Mouse (Mus musculus) kidney, embryonic 14.5 days (tissue): ENCODE measurements at regions not wholly inside any gene's neighbourhood (a gene's known extent, or its start where the extent isn't known, plus 50 kb on each side); places are given as distances from the start of the nearest gene placed in this dataset.

Experiments used
- ATAC-seq: fragments of 200-750 bp; cut with Nextera tagmentation; 2 replicates; pipeline ENCODE4 v1.8.0; 2017; ENCODE audit warnings: moderate number of reproducible peaks, mild to moderate bottlenecking, moderate TSS enrichment, moderate library complexity; ENCODE audit not compliant: low FRiP score, low TSS enrichment
- H3K27ac ChIP-seq: fragments of 300-500 bp; sonication (generic); 2 replicates; pipeline ENCODE4 v1.5.1; 2014; ENCODE audit warnings: low read depth, mild to moderate bottlenecking, low read length, moderate library complexity, mixed read lengths
- H3K27me3 ChIP-seq: fragments of 300-500 bp; sonication (generic); 2 replicates; pipeline ENCODE4 v1.6.1; 2014; ENCODE audit warnings: mild to moderate bottlenecking, low read length; ENCODE audit not compliant: control insufficient read depth, insufficient read depth
- H3K36me3 ChIP-seq: fragments of 300-500 bp; sonication (generic); 2 replicates; pipeline ENCODE4 v1.6.1; 2014; ENCODE audit warnings: low read length, mixed read lengths; ENCODE audit not compliant: control insufficient read depth, insufficient read depth
- H3K4me1 ChIP-seq: fragments of 300-500 bp; sonication (generic); 2 replicates; pipeline ENCODE4 v1.6.1; 2014; ENCODE audit warnings: low read length, mixed read lengths; ENCODE audit not compliant: control insufficient read depth, insufficient read depth
- H3K4me2 ChIP-seq: fragments of 300-500 bp; sonication (generic); replicated peaks from 2 replicates; pipeline ENCODE4 v1.6.1; 2014; ENCODE audit warnings: low read depth, mild to moderate bottlenecking, low read length
- H3K4me3 ChIP-seq: fragments of 300-500 bp; sonication (generic); 2 replicates; pipeline ENCODE4 v1.5.1; 2014; ENCODE audit warnings: mild to moderate bottlenecking, low read length
- H3K9ac ChIP-seq: fragments of 300-500 bp; sonication (generic); 2 replicates; pipeline ENCODE4 v1.6.1; 2014; ENCODE audit warnings: low read depth, mild to moderate bottlenecking, low read length, moderate library complexity
- H3K9me3 ChIP-seq: fragments of 300-500 bp; sonication (generic); 2 replicates; pipeline ENCODE4 v1.6.1; 2016; ENCODE audit warnings: low read length; ENCODE audit not compliant: control insufficient read depth
- WGBS: fragments of 180-500 bp; shearing (Covaris S2); extraction: QIAGEN DNeasy Blood & Tissue Kit; methylation state at CpG from one replicate; pipeline ENCODE4 v1.1.7; 2014; 5-methylcytosine and 5-hydroxymethylcytosine counted together

DNA sequence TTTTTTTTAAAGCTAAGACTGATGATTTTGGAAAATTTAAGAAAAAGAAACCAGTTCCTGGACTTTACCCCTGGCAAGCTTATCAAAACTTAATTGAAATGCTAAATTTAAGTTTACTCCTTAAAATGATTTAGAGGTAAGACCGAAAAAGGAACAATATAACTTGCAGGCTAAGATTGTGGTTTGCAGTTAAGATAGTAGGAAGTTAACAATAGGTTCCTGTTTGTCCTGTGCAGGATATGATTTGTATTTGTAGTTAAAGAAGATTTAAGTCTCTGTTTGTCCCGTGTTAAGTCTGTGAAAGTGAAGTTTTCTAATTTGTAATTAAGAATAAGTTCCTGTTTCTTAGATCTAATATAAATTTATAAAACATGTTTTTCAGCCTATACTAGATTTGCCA lies 1406.3 kb upstream of the Lrrc6 start:
- Histone ChIP-seq H3K27ac (no peak overlapping the region), H3K9me3 (no peaks in the 10 kb centered on the region), H3K9ac (no peak overlapping the region), H3K4me2 (no peak overlapping the region), H3K4me1 (no peaks in the 10 kb centered on the region), H3K36me3 (no peaks in the 10 kb centered on the region), H3K27me3 (no peaks in the 10 kb centered on the region), H3K4me3 (no peak overlapping the region)
- WGBS, result 65% methylated on average over 2 of the region's 2 CpGs
- no peak for ATAC-seq

DNA sequence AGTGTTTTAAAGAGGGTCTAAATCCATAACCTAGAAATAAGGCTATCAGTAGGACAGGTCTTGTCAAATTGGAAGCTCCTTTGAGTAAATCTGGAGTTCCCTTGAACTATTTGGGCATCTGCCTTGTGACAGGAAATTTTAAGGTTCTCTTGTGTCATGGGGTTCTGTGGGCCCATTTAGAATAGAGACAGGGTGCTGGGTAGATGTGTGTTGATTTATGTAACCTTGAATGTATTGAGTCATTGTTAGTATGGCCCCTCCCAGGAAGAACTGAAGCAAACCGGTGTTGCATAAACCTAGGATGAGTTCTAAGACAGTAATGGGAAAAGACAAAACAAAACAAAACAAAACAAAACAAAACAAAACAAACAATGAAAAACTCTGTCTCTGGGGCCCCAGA lies 1404.6 kb upstream of the Lrrc6 start:
- Histone ChIP-seq H3K27ac (no peak overlapping the region), H3K4me3 (no peak overlapping the region), H3K4me1 (no peaks in the 10 kb centered on the region), H3K9me3 (no peaks in the 10 kb centered on the region), H3K27me3 (no peaks in the 10 kb centered on the region), H3K9ac (no peak overlapping the region), H3K36me3 (no peaks in the 10 kb centered on the region), H3K4me2 (no peak overlapping the region)
- 76% methylated on average over 1 of the region's 1 CpGs for WGBS
- ATAC-seq, result no peak

DNA sequence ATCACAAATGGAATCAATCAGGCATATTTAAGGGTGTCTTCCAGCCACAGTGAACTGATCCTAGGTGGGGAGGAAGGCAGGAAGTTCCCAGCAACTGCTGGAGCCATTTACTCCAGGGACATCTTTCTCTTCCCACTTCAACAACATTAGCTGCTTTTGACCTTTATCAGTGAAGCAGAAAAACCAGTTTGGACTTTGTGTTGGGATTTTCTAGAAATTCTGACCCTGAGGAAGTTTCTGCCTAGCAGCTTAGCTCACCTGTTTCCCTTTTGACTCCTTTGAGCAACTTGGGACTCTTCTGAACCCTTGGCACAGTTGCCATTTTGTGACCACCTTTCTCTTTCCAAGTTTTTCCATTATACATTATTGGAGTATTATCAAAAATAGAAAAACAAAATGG lies 1403.9 kb upstream of the Lrrc6 start:
- Histone ChIP-seq H3K4me3 (no peak overlapping the region), H3K27me3 (no peaks in the 10 kb centered on the region), H3K4me2 (no peak overlapping the region), H3K9me3 (no peaks in the 10 kb centered on the region), H3K36me3 (no peaks in the 10 kb centered on the region), H3K9ac (no peak overlapping the region), H3K27ac (no peak overlapping the region), H3K4me1 (no peaks in the 10 kb centered on the region)
- no peak for ATAC-seq

DNA sequence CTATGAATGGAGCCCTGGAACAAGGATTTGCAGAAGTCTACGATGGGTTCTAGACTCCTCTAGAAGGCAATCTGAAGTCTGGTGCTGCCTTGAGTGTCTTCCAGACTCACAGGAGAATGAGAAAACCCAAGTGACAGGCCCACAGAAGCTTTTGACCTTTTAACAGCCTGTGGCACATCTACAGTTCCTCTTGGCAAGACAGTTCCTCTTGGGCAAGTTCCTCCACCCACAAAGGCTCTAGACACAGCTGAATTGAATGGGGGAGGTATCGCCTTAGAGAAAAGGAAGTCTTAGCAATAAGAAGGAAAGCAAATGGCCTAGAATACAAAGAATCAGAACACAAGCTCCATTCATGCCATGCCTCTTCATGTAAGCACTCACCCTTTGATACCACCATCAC lies 1402.3 kb upstream of the Lrrc6 start:
- H3K27me3 ChIP-seq, result no peaks in the 10 kb centered on the region
- no peaks in the 10 kb centered on the region for H3K36me3 ChIP-seq
- no peaks in the 10 kb centered on the region for H3K4me1 ChIP-seq
- 100% methylated on average over 2 of the region's 2 CpGs for WGBS
- ATAC-seq, result no peak
- no peak overlapping the region for H3K4me2 ChIP-seq
- H3K4me3 ChIP-seq, result no peak overlapping the region
- H3K9ac ChIP-seq, result no peak overlapping the region
- no peak overlapping the region for H3K27ac ChIP-seq
- H3K9me3 ChIP-seq, result no peaks in the 10 kb centered on the region

DNA sequence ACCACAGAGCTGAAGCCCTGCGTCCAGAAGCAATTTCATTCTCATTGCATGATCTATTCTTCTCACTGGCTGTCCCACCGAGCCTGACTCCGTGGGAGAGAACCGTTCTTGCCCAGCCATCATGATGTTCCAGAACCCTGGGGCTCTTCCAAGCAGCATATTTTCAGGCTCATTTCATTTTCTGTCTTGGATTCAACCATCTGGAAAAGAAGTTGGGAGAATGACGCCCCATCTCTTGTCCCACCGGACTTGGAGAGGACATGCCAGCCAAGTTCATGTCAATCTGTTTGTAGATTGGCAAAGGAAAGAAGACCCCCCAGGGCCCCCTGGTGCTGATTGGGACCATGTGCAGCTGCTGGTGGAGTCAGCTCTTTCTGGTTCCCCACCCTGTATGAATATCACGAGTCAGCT lies 1400.5 kb upstream of the Lrrc6 start:
- no peaks in the 10 kb centered on the region for H3K4me1 ChIP-seq
- ATAC-seq, result no peak
- no peaks in the 10 kb centered on the region for H3K9me3 ChIP-seq
- H3K27ac ChIP-seq, result no peak overlapping the region
- no peak overlapping the region for H3K9ac ChIP-seq
- 88% methylated on average over 7 of the region's 7 CpGs for WGBS
- no peak overlapping the region for H3K4me3 ChIP-seq
- no peaks in the 10 kb centered on the region for H3K36me3 ChIP-seq
- H3K4me2 ChIP-seq, result no peak overlapping the region
- no peaks in the 10 kb centered on the region for H3K27me3 ChIP-seq

DNA sequence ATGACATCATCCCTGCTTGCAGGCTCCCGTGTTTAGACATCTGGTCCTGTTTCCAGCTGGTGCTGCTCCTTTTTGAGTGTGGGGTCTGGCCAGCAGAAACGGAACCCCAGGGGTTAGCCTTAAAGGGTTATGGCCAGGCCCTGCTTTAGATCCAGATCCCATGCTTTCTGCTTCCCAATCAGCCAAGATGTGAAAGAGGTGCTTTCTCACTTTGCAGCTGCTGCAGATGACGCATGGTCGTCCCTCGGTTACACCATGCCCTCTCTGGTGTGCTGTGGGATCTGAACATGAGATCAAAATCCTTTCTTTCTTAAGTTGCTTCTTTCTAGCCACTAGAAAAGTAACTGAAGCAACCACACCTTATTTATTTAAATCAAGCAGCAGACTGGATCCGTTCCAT lies 1399.1 kb upstream of the Lrrc6 start:
- no peak overlapping the region for H3K4me3 ChIP-seq
- ATAC-seq, result no peak
- H3K36me3 ChIP-seq, result no peaks in the 10 kb centered on the region
- no peak overlapping the region for H3K27ac ChIP-seq
- WGBS, result 75% methylated on average over 6 of the region's 6 CpGs
- H3K4me1 ChIP-seq, result no peaks in the 10 kb centered on the region
- no peaks in the 10 kb centered on the region for H3K9me3 ChIP-seq
- no peaks in the 10 kb centered on the region for H3K27me3 ChIP-seq
- H3K9ac ChIP-seq, result no peak overlapping the region
- H3K4me2 ChIP-seq, result no peak overlapping the region

DNA sequence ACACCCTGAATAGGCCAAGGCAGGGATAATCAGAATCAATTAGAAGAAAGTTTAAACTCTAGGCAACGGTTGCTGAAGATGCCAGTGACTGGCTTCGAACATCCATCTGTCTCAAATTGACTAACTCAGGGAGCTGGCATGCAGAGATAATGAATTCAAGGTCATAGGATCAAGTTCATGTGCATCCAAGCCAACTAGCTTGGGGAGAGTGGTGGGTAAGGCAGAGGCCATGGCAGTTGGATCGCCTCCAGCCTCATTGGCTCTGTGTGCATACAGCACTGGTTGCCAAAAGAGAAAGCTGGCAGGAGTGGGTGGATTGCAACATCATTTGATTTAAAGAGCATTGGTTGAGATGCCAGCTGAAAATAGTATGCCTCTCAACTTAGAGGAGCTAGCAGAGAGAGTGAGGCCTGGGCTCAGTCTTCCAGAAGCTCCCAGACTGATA lies 1398.3 kb upstream of the Lrrc6 start:
- Histone ChIP-seq H3K9me3 (no peaks in the 10 kb centered on the region), H3K36me3 (no peaks in the 10 kb centered on the region), H3K9ac (no peak overlapping the region), H3K4me2 (no peak overlapping the region), H3K27ac (no peak overlapping the region), H3K4me1 (no peaks in the 10 kb centered on the region), H3K4me3 (no peak overlapping the region), H3K27me3 (no peaks in the 10 kb centered on the region)
- 74% methylated on average over 3 of the region's 3 CpGs for WGBS
- no peak for ATAC-seq

DNA sequence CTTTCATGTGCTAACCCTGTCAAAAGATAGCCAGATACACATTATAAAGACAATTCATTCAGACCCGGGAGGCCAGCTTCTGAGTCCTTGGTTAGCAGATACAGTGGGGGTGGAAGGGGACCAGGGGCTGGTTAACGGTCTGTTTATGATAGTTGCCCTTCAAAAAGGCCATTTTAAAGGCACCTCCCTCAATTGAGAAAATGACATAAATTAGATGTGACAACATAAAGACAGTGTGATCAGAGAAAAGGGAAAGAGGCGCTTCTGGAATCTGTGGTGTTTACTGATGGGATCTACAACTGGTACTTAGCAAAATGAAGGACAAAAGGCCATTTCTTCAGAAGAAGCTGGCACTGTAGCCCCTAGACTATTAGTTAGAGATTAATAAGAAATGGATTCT lies 1391.4 kb upstream of the Lrrc6 start:
- WGBS, result 43% methylated on average over 3 of the region's 3 CpGs
- Histone ChIP-seq H3K36me3 (no peaks in the 10 kb centered on the region), H3K27ac (no peak overlapping the region), H3K4me1 (no peaks in the 10 kb centered on the region), H3K27me3 (no peaks in the 10 kb centered on the region), H3K4me2 (no peak overlapping the region), H3K4me3 (no peak overlapping the region), H3K9ac (no peak overlapping the region), H3K9me3 (no peaks in the 10 kb centered on the region)
- ATAC-seq, result no peak

DNA sequence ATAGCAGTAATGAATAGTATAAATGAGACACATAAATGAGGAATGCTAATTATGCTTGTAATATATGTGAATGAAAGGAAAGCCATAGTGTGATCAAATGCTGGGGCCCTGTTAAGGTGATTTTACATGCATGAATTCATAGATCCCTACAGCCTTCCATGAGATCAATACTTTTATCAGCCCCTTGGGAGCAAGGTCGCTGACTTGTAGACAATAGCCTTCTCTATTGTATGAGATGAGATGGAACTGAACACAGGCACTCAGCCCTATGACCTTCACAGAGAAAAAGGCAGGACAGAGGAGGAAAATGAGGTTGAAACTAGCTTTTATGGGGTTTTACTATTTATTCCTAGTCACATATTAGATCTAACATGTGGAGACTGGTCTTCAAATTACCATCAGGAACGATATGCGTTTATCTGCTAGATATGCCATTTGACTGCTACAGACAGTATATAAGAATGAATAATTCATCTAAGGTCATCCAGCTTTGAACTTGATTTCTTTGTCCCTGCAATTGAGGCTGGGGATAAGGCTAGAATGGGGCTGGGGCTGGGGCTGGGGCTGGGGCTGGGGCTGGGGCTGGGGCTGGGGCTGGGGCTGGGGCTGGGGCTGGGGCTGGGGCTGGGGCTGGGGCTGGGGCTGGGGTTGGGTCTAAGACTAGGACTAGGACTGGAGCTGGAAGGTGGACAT lies 1390.0 kb upstream of the Lrrc6 start:
- no peak for ATAC-seq
- H3K9me3 ChIP-seq, result no peaks in the 10 kb centered on the region
- no peaks in the 10 kb centered on the region for H3K36me3 ChIP-seq
- H3K9ac ChIP-seq, result no peak overlapping the region
- 85% methylated on average over 3 of the region's 3 CpGs for WGBS
- no peak overlapping the region for H3K27ac ChIP-seq
- H3K4me3 ChIP-seq, result no peak overlapping the region
- H3K27me3 ChIP-seq, result no peaks in the 10 kb centered on the region
- no peaks in the 10 kb centered on the region for H3K4me1 ChIP-seq
- no peak overlapping the region for H3K4me2 ChIP-seq
